Mouse (Mus musculus) kidney, embryonic 15.5 days (tissue): ENCODE data around the gene Alb. TPM values are rescaled to one million over a fixed set of nuclear protein-coding genes. Genes with fewer than 3 reads are reported as not detected.

ENCODE experiments used
- polyA plus RNA-seq: library from polyadenylated mRNA; unstranded; fragments of >200 nt; fragmentation: Nextera tagmentation; extraction: Ambion mirVana; gene quantifications from 2 replicates; pipeline ENCODE4 v1.2.1, GENCODE M21; 2015

The Alb gene
- polyA plus RNA-seq, 1 experiment from 2014 or later: 64.9 TPM

Other genes starting within 250 kb of the Alb start
- 30.4 and 33.8 TPM in 2 replicates for gene Cox18, start 236.9 kb upstream of the Alb start, polyA plus RNA-seq
- 25.3 and 26.3 TPM in 2 replicates for gene Ankrd17, start 94.3 kb upstream of the Alb start, polyA plus RNA-seq
- 6.3 and 7.0 TPM in 2 replicates for gene Gm9958, start 93.7 kb upstream of the Alb start, polyA plus RNA-seq
- 119 and 206 TPM in 2 replicates for gene Afp, start 29.8 kb downstream of the Alb start, polyA plus RNA-seq
- gene Afm, start 58.0 kb downstream of the Alb start, polyA plus RNA-seq: 7.8 and 8.0 TPM in 2 replicates
- 0.09 and 0.14 TPM in 2 replicates for gene 5830473C10Rik, start 100.2 kb downstream of the Alb start, polyA plus RNA-seq
- gene Rassf6, start 179.8 kb downstream of the Alb start, polyA plus RNA-seq: 10.9 and 12.1 TPM in 2 replicates